Mouse (Mus musculus) olfactory bulb, adult 2 months (tissue): Measurements from ENCODE around the gene Tenm2.

Source experiments
- CTCF ChIP-seq: fragments of 200-500 bp; IDR thresholded peaks from 2 replicates; pipeline ENCODE4 v1.5.1; 2012; ENCODE audit warnings: low read depth, mild to moderate bottlenecking, low read length, moderate library complexity; ENCODE audit not compliant: insufficient read depth
- POLR2A ChIP-seq: fragments of 200-500 bp; IDR thresholded peaks from 2 replicates; pipeline ENCODE4 v1.6.1; 2012; ENCODE audit warnings: mild to moderate bottlenecking, low read depth, low read length, moderate library complexity; ENCODE audit not compliant: insufficient read depth

- TF ChIP-seq POLR2A, result no peak
- no peak for TF ChIP-seq CTCF
Observed at GRCm38 (mm10) chr11:36537573-36538133, 698.1 kb downstream of the Tenm2 start.
